Mouse (Mus musculus) cerebellum, postnatal 25 days (tissue): ENCODE data around the gene Sucnr1.
A peak's percentile ranks its signal among the peaks of the same experiment; 100 is the strongest.

Source experiments
- DNase-seq, 2 experiments: peaks; one replicate each; pipeline ENCODE4 v3.0.0; 2021; ENCODE audit warnings: mixed read lengths in 2 of 2

Gene Sucnr1

DNA sequence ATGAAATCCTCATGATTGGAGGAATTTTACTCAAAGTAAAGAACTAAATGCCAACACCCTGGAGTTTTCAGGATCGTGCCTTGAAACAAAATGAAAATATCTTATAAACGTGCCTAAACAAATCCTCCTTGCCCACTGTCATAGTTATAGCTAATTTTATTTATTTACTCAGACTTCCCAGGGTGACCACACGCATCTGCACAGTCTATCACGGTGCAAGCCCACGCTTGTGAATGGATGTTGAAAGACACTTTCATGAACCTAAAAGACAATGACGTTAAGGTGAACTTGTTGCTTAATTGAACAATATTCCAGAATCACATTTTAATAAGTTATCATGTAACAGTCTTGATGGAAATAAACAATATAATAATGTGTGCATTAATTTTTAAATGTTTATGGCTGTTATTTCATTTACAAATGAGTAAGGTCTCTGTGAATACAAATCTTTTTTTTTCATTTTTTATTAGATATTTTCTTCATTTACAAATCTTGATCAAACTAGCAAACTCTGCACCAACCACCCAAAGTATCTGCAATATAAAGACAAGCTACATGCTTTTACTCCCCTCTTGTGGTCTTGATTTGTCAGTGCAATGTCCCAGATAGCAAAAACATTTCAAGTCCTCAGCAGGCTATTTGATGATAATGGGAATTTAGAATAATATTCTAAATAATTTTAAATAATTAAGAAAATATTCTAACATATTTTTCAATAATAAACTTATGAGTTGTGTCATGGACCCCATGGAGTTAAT is 30.4 kb downstream of the Sucnr1 start:
- DNase-seq = peak in 1 of 2 experiments; percentile 11

GRCm38 (mm10) chr3:60114571-60114970 is 32.9 kb downstream of the Sucnr1 start:
- DNase-seq = no peak

DNA sequence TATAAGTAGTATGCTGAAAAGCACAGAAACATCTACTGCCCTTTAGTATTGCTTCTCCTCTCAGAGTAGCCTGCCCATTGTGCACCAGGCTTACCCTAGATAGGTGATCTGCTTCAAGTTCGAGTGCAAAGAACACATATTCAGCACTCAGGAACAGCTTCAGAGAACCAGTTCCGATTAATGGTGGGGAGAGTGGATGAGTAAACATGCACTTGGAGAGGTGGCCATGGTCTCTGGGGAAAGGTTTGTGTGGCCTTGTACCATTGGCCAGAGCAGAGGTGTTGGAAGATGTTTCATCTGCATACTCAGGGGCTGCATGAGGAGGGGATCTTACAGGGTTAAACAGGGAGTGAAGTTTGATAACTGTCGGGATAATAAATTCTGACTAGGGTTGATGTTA is 39.8 kb downstream of the Sucnr1 start:
- no peak for DNase-seq

GRCm38 (mm10) chr3:60123859-60124794 is 42.5 kb downstream of the Sucnr1 start:
- no peak for DNase-seq

- no peak for DNase-seq
Measured at GRCm38 (mm10) chr3:60126564-60126963, 44.9 kb downstream of the Sucnr1 start.

DNA sequence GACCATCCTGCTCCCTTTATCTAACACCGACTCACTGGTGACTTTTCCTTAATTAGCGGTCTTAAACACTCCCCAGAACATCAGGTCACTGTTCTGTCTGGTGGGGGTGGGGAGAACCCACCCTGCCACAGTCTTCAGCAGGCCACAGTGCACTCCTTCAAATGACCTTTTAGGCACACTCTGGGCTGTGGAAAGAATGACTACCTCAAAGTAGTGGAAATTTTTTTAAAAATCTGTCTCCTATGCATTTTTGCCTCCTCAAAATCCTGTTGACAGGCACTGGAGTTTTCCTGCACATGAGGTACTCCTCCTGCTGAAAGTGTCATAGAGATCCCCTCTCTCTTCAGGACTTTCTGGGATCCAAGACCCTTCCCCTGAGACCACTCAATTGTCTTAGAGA is 46.6 kb downstream of the Sucnr1 start:
- DNase-seq = no peak

- DNase-seq = no peak
Measured at GRCm38 (mm10) chr3:60135801-60136200, 54.1 kb downstream of the Sucnr1 start.
